Mouse (Mus musculus) liver, embryonic 13.5 days (tissue): ENCODE data around the gene Gadl1. TPM values are rescaled to one million over a fixed set of nuclear protein-coding genes. Genes with fewer than 3 reads are reported as not detected.
A peak's percentile ranks its signal among the peaks of the same experiment; 100 is the strongest.

ENCODE experiments used
- ATAC-seq: fragments of 200-750 bp; cut with Nextera tagmentation; 2 replicates; pipeline ENCODE4 v1.8.0; 2017; ENCODE audit warnings: low read depth, mild to moderate bottlenecking, moderate number of reproducible peaks, moderate library complexity
- DNase-seq: peaks from one replicate; pipeline ENCODE4 v3.0.0; 2022
- H3K27ac ChIP-seq: fragments of 300-500 bp; sonication (generic); 2 replicates; pipeline ENCODE4 v1.5.1; 2015; ENCODE audit warnings: moderate library complexity, mild to moderate bottlenecking, inconsistent platforms
- H3K27me3 ChIP-seq: fragments of 300-500 bp; sonication (generic); 2 replicates; pipeline ENCODE4 v1.6.1; 2015; ENCODE audit warnings: mild to moderate bottlenecking, inconsistent platforms
- H3K36me3 ChIP-seq: fragments of 300-500 bp; sonication (generic); 2 replicates; pipeline ENCODE4 v1.6.1; 2015; ENCODE audit warnings: mild to moderate bottlenecking, inconsistent platforms
- H3K4me1 ChIP-seq: fragments of 300-500 bp; sonication (generic); replicated peaks from 2 replicates; pipeline ENCODE4 v1.6.1; 2015; ENCODE audit warnings: inconsistent platforms
- H3K4me2 ChIP-seq: fragments of 300-500 bp; sonication (generic); 2 replicates; pipeline ENCODE4 v1.6.1; 2015; ENCODE audit warnings: inconsistent platforms, mild to moderate bottlenecking, moderate library complexity
- H3K4me3 ChIP-seq: fragments of 300-500 bp; sonication (generic); replicated peaks from 2 replicates; pipeline ENCODE4 v1.5.1; 2015; ENCODE audit warnings: mild to moderate bottlenecking, inconsistent platforms
- H3K9ac ChIP-seq: fragments of 300-500 bp; sonication (generic); 2 replicates; pipeline ENCODE4 v1.6.1; 2015; ENCODE audit warnings: mild to moderate bottlenecking, inconsistent platforms
- H3K9me3 ChIP-seq: fragments of 300-500 bp; sonication (generic); replicated peaks from 2 replicates; pipeline ENCODE4 v1.6.1; 2016; ENCODE audit warnings: inconsistent platforms
- WGBS: fragments of 180-500 bp; shearing (Covaris S2); methylation state at CpG from one replicate; pipeline ENCODE4 v1.1.7; 2015; ENCODE audit not compliant: insufficient replicate concordance; 5-methylcytosine and 5-hydroxymethylcytosine counted together
- polyA plus RNA-seq: library from polyadenylated mRNA; unstranded; fragments of >200 nt; fragmentation: Nextera tagmentation; extraction: Ambion mirVana; gene quantifications from 2 replicates; pipeline ENCODE4 v1.2.1, GENCODE M21; 2015

The Gadl1 gene
- polyA plus RNA-seq, 1 experiment from 2014 or later = 0.39 TPM

DNA sequence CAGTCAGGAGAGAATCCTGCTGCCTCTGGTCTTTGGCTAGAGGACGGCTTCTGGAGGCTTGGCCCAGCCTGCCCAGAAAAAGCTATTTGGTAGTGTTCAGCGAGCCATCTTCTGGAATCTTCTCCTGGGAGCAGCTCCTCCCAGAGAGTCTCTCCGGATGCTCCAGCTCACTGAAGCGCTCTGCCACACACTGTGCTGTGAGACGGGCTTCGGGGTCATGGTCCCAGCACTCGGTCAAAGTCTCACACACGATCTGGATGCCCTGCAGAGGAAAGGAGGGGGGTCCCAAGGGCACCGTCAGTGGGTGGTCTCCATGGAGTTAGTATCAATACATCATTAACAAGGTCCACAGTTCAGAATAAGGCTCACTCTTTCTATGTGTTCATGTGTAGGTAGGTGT is 181.0 kb downstream of the Gadl1 start:
- H3K9me3 ChIP-seq = no peaks in the 10 kb centered on the region
- DNase-seq (no peak), ATAC-seq (no peak)
- peaks cover 5% of the 10 kb centered on the region; the same call in 1 of the 2 replicates for H3K36me3 ChIP-seq
- WGBS = 68% methylated on average over 9 of the region's 9 CpGs
- no peak overlapping the region for H3K27ac ChIP-seq
- H3K27me3 ChIP-seq = no peaks in the 10 kb centered on the region
- H3K4me1 ChIP-seq = 0 out of 2 replicates have a peak, but pooled peaks cover 3% of the 10 kb centered on the region
- H3K9ac ChIP-seq = no peak overlapping the region
- no peak overlapping the region for H3K4me3 ChIP-seq
- H3K4me2 ChIP-seq = no peak overlapping the region

DNA sequence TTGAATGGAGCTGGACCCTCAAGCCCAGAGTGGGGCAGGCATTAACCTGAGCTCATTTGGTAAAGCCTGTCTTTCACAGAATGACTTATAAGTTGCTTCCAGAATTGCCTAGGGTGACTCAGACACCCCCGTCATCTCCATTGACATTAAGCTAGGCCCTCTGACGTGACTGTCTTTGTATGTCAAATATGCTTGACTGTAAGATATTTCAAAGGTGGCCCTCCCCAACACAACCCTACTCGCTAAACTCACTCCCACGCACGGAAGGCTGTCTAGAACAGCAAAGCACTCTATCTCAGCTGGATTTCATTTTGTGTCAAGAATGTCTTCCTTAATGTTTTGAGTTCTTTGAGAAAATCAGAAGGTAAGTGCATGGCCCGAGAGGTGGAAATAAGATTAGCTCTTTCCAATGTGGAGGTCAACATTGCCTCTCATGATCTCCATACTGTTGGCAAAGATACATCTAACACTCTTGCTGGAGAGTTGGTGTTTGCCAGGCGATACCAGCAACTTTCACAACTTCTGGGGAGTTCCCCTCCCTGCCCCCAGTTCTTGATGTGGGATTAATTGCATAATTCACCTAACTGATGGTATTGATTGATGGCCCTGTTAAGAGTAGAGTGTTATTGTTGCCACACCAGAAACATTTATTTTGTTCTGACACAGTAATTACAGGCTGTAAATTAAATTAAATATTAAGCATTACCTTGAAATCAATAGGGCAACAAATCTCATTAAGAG is 182.0 kb downstream of the Gadl1 start:
- ATAC-seq = no peak
- Histone ChIP-seq H3K27ac (no peak overlapping the region), H3K4me1 (0 out of 2 replicates have a peak, but pooled peaks cover 3% of the 10 kb centered on the region), H3K9ac (no peak overlapping the region), H3K36me3 (peaks cover 5% of the 10 kb centered on the region; the same call in 1 of the 2 replicates), H3K27me3 (no peaks in the 10 kb centered on the region), H3K4me2 (no peak overlapping the region), H3K9me3 (no peaks in the 10 kb centered on the region), H3K4me3 (no peak overlapping the region)
- WGBS = 76% methylated on average over 7 of the region's 7 CpGs
- no peak for DNase-seq

DNA sequence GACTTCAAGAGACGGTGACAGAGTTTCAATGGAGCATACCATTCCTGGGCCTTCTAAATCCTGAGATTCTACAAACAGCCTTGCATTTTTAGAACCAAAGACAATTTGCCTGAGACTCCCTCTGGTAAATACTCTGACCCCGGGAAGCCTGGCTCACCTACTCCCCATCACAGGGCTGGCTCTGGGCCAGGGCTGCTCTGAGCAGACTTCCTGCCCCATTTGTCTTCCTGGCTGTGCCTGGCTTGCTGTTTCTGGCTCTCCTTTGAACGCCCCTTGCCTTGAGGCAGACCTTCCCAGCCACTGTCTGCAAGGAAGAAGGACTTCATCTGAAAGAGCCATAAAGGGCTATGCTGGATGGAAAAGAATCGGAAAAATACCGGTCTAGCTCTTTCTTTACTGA is 182.7 kb downstream of the Gadl1 start:
- DNase-seq (no peak), ATAC-seq (no peak)
- Histone ChIP-seq H3K4me3 (no peak overlapping the region), H3K36me3 (peaks cover 5% of the 10 kb centered on the region; the same call in 1 of the 2 replicates), H3K27ac (no peak overlapping the region), H3K9me3 (no peaks in the 10 kb centered on the region), H3K4me1 (0 out of 2 replicates have a peak, but pooled peaks cover 3% of the 10 kb centered on the region), H3K4me2 (no peak overlapping the region), H3K27me3 (no peaks in the 10 kb centered on the region), H3K9ac (no peak overlapping the region)
- 70% methylated on average over 5 of the region's 5 CpGs for WGBS

DNA sequence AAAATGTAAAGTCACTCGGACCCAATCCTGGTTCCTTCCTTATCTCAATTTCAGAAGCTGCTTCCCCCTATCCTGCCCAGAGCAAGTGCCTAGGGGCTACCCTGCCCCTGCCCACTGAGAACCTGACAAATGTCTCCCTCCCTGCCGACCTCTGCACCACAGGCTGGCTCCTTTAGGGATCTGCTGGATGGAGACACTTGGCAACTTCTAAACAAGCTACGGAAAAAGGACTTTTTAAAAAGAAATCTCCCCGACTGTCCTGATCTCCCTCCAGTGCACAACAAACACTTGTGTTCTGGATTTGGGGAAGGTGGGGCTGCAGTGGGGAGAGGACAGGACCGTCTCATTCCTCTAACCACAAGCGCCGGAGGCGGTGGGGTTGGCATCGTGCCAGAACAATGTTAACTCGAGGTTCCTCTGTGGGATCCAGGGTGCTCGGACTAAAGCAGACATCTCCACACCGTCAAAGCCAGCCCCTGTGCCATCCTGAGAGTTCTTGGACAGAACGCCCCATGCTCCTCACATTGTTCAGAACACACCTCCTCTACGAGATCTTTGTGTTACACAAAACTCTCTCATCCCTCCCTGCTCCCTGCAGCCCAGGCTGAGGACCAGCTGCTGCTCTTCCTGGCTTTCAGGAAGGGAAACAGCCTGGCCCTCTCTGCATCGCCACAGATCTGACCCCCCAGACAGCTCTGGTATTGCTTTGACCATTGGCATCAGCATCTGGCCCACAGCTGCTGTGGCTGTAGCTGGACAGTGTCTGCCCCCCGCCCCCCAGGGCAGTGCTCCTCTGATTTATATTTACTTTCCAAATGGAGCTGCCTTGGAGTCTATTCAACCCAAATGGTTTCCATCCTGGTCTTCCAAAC is 189.7 kb downstream of the Gadl1 start:
- Histone ChIP-seq H3K27ac (no peak overlapping the region), H3K4me2 (no peak overlapping the region), H3K36me3 (peaks cover 2% of the 10 kb centered on the region; the same call in 1 of the 2 replicates), H3K27me3 (no peaks in the 10 kb centered on the region), H3K9me3 (no peaks in the 10 kb centered on the region), H3K9ac (no peak overlapping the region), H3K4me1 (no peaks in the 10 kb centered on the region), H3K4me3 (no peak overlapping the region)
- no peak for ATAC-seq
- WGBS = 71% methylated on average over 16 of the region's 16 CpGs
- DNase-seq = no peak

DNA sequence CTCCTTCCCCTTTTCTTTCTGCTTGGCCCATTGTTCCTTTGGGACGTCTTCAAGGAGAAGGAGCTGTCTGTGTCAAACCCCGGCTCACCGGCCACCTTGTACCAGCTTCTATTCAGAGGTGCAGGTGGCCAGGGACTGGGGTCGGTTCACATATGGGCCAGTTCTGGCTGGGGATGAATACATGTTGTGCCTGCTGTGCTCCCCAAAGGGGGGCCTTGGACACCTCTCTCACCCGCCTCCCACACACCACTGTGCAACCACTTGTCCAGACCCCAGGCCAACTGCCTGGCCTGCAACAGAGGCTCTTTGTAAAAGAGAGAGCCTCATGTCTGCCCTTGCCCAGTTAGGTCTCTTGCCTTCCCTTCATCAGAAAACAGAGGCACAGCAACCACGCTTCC is 190.3 kb downstream of the Gadl1 start:
- WGBS = 69% methylated on average over 6 of the region's 6 CpGs
- no peaks in the 10 kb centered on the region for H3K9me3 ChIP-seq
- H3K27ac ChIP-seq = no peak overlapping the region
- H3K27me3 ChIP-seq = no peaks in the 10 kb centered on the region
- H3K36me3 ChIP-seq = peaks cover 2% of the 10 kb centered on the region; the same call in 1 of the 2 replicates
- H3K4me1 ChIP-seq = no peaks in the 10 kb centered on the region
- H3K4me3 ChIP-seq = no peak overlapping the region
- H3K4me2 ChIP-seq = no peak overlapping the region
- no peak for ATAC-seq
- no peak for DNase-seq
- H3K9ac ChIP-seq = no peak overlapping the region

DNA sequence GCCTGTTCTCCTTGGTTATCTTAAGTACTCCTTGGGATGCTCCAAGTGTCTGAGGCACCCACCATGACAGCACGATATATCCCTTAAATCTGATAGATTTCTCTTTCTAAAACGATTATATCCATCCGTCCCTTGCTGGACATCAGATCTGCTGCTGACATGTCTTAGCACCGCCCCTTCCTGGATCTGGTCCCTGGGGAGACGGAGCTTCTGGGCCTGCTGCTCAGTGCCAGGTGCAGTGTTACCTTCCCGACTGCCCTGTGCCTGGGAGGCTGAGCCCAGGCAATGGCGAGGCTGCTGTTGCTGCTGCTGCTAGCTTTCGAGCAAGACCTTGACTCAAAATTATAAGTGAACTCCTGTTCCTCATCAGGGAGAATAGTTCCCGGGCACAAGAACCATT is 190.8 kb downstream of the Gadl1 start:
- WGBS = 66% methylated on average over 9 of the region's 9 CpGs
- H3K27ac ChIP-seq = no peak overlapping the region
- ATAC-seq = no peak
- no peaks in the 10 kb centered on the region for H3K27me3 ChIP-seq
- no peaks in the 10 kb centered on the region for H3K9me3 ChIP-seq
- H3K4me2 ChIP-seq = no peak overlapping the region
- no peaks in the 10 kb centered on the region for H3K4me1 ChIP-seq
- peaks cover 6% of the 10 kb centered on the region; the same call in 1 of the 2 replicates for H3K36me3 ChIP-seq
- no peak overlapping the region for H3K4me3 ChIP-seq
- DNase-seq = no peak
- no peak overlapping the region for H3K9ac ChIP-seq

DNA sequence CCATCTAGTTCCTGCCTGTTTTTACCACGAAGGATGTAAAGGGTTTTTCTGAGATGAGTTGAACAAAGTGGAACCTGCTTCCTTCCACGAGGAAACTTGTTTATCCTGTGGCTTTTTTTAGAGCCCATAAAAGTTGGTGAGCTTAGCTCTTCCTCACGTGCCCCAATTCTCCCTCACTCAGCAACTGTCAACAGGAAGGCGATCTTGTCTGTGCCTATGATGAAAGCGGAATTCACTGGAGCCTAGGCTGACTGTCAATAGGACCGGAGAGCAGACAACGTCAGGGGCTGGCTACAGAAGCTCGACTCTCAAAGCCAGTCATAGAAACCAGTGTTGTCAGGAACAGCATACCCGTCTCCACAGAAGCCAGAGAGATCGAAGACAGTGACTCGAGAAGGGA is 192.6 kb downstream of the Gadl1 start:
- WGBS = 53% methylated on average over 11 of the region's 11 CpGs

DNA sequence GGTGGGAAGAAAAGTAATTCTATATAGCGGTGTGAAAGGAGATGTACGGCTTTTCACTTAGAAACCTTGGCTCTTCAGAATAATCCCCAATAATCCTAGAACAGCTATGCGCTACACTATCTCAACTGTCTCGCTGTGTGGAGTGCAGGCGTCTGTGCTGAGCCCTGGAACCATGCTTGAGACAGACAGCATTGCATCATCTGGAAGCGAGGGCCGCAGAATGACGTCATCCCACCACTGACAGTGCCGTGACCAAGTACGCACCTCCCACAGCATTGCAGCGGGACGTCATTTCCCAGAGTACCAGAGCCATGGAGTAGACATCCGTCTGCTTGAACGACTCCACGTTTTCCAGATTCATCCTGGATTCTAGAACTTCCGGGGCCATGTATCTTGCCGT is 195.5 kb downstream of the Gadl1 start:
- Histone ChIP-seq H3K4me1 (no peaks in the 10 kb centered on the region), H3K27me3 (no peaks in the 10 kb centered on the region), H3K36me3 (peaks cover 38% of the 10 kb centered on the region), H3K4me3 (no peak overlapping the region), H3K9ac (no peak overlapping the region), H3K9me3 (no peaks in the 10 kb centered on the region), H3K4me2 (no peak overlapping the region), H3K27ac (no peak overlapping the region)
- DNase-seq (no peak), ATAC-seq (no peak)
- WGBS = 86% methylated on average over 17 of the region's 17 CpGs

More for the DNA sequence above, 192.6 kb downstream of the Gadl1 start:
- H3K9me3 ChIP-seq = no peaks in the 10 kb centered on the region
- no peak overlapping the region for H3K9ac ChIP-seq
- no peak overlapping the region for H3K27ac ChIP-seq
- H3K27me3 ChIP-seq = no peaks in the 10 kb centered on the region
- no peak overlapping the region for H3K4me3 ChIP-seq
- H3K4me1 ChIP-seq = no peaks in the 10 kb centered on the region
- peaks cover 15% of the 10 kb centered on the region for H3K36me3 ChIP-seq
- H3K4me2 ChIP-seq = no peak overlapping the region
- DNase-seq (no peak), ATAC-seq (no peak; the same call in 1 of the 2 replicates)

DNA sequence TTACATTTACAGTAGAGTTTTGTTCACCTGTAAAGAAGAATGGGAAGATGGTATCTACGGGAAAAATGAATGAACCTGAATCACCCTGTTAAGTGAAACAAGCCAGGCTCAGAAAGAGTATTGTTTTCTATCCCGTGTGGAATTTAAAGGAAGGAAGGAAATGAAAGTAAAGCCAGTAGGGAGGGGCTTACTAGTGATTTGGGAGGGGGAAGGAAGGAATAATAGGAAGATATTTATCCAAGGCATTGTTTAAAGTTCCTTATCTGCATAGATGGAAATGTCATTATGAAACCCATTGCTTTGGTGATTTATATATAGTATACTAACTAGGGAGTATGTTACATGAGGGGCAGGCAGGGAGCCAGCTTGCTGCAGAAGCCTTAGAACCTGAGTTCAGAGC is 199.5 kb downstream of the Gadl1 start:
- Histone ChIP-seq H3K27me3 (no peaks in the 10 kb centered on the region), H3K27ac (no peak overlapping the region), H3K36me3 (peaks cover 43% of the 10 kb centered on the region), H3K4me1 (peaks cover 17% of the 10 kb centered on the region), H3K4me2 (no peak overlapping the region), H3K9ac (no peak overlapping the region), H3K9me3 (no peaks in the 10 kb centered on the region), H3K4me3 (no peak overlapping the region)
- WGBS = 71% methylated on average over 2 of the region's 2 CpGs
- ATAC-seq = no peak
- no peak for DNase-seq

DNA sequence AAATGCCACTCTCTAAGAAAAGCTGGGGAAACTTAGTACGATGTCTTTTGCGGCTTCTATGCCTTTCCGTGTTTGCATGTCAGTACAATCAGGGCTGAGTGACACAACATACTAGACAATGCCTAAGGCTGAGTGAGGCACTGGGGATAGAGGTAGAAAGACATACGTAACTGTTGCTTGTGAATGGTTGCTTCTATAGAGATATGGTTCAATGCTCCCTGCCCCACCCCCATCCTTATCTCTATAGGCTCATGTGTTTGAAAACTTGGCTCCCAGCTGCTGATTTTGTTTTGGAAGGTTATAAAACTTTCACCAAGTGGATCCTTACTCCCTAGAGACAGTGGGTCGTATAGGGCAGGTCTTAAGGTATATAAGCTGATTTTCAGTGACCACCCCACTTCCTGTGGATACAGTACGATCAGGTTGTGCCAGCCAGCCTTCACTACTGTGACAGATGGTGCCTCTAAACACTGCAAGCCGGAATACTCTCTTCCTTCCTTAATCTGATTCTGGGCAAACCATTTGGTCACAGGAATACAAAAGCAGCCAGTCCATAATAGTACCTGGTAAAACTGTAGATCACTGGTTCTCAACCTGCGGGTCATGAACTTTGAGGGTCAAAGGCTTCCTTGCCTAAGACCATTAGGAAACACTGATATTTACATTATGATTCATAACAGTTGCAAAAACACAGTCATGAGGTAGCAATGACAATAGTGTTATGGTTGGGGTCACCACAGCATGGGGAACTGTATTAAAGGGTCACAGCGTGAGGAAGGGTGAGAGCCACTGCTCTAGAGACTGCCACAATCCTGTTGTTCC is 202.1 kb downstream of the Gadl1 start:
- no peak overlapping the region for H3K4me3 ChIP-seq
- H3K4me2 ChIP-seq = no peak overlapping the region
- H3K9me3 ChIP-seq = no peaks in the 10 kb centered on the region
- DNase-seq (peak; percentile 40), ATAC-seq (peak; percentile 84)
- H3K36me3 ChIP-seq = peaks cover 33% of the 10 kb centered on the region
- H3K27ac ChIP-seq = no peak overlapping the region
- no peak overlapping the region for H3K9ac ChIP-seq
- no peaks in the 10 kb centered on the region for H3K27me3 ChIP-seq
- peaks cover 23% of the 10 kb centered on the region for H3K4me1 ChIP-seq
- WGBS = 45% methylated on average over 9 of the region's 9 CpGs

DNA sequence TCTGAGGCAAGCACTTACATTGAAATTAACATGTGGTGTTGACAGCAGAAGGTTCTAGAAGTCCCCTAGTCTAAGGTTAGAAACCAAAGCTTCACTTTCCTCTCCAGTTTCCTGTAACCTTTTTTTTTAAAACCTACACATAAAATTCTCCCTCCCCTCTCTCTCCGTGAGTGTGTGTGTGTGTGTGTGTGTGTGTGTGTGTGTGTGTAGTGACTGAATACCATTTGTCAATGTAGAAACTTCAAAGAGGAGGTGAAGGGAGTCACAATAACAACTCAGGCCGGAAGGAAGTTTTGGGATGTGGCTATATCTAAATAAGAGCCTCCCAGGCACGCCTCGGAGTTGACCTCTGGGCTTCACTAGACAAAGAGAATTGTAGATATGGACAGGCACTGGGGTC is 205.1 kb downstream of the Gadl1 start:
- whole genome bisulfite sequencing = 40% methylated on average over 4 of the region's 4 CpGs
- Histone ChIP-seq H3K4me3 (no peak overlapping the region), H3K9me3 (no peaks in the 10 kb centered on the region), H3K4me1 (peaks cover 23% of the 10 kb centered on the region), H3K27me3 (no peaks in the 10 kb centered on the region), H3K9ac (no peak overlapping the region), H3K27ac (no peak overlapping the region), H3K4me2 (no peak overlapping the region), H3K36me3 (peaks cover 15% of the 10 kb centered on the region)
- no peak for ATAC-seq
- DNase-seq = no peak
